Mouse (Mus musculus) left cerebral cortex, adult 8-10 months (tissue): ENCODE measurements around the gene Bmp8b. TPM values are rescaled to one million over a fixed set of nuclear protein-coding genes. Genes with fewer than 3 reads are reported as not detected.
A peak's percentile ranks its signal among the peaks of the same experiment; 100 is the strongest.
"Not testable (repeated sequence)": the region's sequence is repeated elsewhere in the genome, so short reads cannot be mapped to it uniquely, and the experiment has no call there.

Experiments
- DNase-seq, 2 experiments: peaks; one replicate each; pipeline ENCODE4 v3.0.0; 2022; ENCODE audit warnings: low spot score in 2 of 2
- total RNA-seq, 4 experiments: library from RNA; stranded (reverse); gene quantifications; 2 replicates each; pipeline ENCODE4 v1.2.4; 2022

The Bmp8b gene
- total RNA-seq, result under 1 TPM in 3 of 4 experiments, not detected in 1; 0.16 to 0.19 (median 0.19) TPM

DNA sequence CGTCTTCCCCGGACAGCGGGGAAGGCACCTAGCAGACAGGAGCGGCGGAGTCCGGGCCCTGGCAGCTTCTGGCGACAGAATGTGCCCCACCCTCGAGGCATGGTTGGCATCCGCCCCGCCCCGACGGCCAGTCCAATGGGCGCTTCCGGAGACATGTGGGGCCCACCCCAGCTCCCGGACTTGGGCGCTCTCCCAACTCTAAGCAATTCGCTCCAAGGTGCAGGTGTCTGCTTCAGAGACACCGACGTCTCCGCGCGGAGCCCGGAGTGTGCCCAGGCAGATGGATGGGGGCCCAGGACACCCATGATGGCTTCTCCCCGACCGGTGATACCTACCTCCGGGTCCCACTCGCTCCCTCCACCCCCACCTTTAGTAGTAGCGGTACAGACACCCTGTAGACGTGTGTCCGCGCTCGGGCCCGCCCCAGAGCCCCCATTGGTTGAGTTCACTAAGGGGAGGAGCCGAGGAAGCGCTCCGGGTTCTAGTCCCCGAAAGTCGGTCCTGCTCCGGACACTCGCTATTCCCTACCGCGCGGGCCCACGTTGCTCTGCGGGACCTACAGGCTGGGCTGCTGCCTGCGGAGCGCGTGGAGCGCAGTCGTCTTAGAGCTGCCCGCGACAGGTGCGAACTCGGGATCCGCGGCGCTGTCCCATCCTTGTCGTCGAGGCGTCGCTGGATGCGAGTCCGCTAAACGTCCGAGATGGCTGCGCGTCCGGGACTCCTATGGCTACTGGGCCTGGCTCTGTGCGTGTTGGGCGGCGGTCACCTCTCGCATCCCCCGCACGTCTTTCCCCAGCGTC lies at the start of gene Bmp8b:
Gene Bmp8b (plus strand): TSS at position 515 of the 800 bp plus-strand sequence.
- DNase-seq, result no peak

GRCm38 (mm10) chr4:123056560-123057109 lies 48.3 kb upstream of the Bmp8b start:
- no peak for DNase-seq

DNA sequence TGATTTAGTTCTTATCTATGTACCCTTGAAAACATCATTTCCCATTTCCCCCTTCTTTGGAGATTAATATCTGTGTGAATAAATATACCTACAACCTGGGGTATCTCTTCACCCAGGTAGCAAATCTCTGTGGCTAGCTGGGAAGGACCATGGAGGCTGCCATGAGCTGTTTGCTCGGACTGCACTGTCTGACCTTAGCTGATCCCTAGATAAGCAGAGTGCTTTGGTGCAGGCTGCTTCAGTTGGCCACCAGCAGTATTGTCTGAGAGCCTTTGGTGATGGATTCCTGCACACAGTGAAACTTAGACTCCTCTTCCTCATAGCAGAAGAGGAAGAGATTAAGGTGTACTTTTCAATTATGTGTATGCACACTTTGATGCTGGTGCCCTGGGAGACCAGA lies 47.0 kb upstream of the Bmp8b start:
- DNase-seq, result no peak

- DNase-seq, result no peak
These were observed 43.2 kb upstream of the Bmp8b start for GRCm38 (mm10) chr4:123061744-123062143.

DNA sequence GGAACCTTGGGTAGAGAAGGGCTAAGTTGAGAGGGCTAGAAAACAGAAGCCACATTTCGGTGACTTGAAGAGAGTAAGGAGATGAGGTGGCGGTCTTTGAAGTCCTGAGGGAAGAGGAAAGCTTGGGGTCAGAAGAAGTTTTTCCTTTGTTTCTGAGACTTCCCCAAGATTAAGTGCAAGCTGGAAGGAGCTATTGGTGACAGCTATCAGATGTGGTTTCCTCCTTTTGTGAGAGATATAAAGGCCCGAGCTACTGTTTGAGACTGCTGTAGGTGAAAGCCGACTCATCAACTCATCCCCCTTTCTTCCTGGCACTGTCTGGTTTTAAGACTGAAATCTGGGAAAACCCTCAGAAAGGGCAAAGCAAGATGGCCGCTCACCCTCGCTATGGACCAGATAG lies 36.3 kb upstream of the Bmp8b start:
- DNase-seq, result no peak

DNA sequence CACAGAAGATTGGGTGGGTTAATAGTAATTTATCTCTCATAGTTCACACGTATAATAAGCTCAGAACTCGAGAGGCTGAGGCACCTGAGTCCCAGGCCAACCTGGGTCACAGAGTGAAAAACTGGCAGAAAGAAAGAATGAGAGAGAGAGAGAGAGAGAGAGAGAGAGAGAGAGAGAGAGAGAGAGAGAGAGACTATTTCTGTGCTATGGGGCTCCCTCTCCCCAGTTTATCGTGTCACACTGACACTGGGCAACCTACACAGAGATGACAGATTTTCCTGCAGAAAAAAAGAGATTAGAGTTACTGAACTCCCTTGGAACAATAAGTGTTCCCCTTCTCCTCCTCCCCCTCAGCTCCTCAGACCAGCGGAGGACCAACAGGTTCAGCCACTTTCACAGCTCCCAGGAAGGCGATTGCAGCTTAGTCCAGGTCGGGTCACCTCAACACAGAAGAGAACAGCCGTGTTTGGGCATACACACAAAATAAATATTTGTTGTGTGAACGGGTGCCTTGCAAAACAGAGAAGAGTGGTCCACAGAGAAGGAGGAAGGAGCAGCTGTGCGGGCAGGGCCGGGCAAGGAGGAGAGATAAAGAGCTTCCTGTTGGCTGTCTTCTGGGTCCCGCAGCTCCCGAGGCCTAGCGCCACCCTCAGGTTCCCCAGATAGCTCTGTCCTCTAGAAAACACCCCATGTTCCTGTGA lies 33.5 kb upstream of the Bmp8b start:
- DNase-seq, result no peak

- no peak for DNase-seq
These were observed 28.0 kb upstream of the Bmp8b start for GRCm38 (mm10) chr4:123076928-123077327.

DNA sequence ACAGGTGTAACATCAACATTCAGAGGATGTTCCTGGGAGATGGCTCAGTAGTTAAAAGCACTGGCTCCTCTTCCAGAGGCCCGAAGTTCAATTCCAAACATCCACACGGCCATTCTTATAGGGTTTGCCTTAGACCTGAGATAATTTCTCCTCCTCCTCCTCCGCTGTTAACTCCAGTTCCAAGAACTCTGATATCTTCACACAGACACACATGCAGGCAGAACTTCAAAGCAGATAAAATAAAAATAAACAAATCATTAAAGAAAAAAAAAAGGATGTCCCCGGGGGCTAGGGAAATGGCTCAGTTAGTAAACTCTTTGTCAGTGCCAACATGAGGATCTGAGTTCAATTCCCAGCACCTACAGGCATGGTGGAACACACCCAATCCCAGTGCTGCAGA lies 26.7 kb upstream of the Bmp8b start:
- no peak for DNase-seq

- peak in 1 of 2 experiments; percentile 61 for DNase-seq
These were observed 24.2 kb upstream of the Bmp8b start for GRCm38 (mm10) chr4:123080791-123081190.

- peak in 1 of 2 experiments; percentile 11 for DNase-seq
These were observed 22.4 kb upstream of the Bmp8b start for GRCm38 (mm10) chr4:123082283-123083163.

DNA sequence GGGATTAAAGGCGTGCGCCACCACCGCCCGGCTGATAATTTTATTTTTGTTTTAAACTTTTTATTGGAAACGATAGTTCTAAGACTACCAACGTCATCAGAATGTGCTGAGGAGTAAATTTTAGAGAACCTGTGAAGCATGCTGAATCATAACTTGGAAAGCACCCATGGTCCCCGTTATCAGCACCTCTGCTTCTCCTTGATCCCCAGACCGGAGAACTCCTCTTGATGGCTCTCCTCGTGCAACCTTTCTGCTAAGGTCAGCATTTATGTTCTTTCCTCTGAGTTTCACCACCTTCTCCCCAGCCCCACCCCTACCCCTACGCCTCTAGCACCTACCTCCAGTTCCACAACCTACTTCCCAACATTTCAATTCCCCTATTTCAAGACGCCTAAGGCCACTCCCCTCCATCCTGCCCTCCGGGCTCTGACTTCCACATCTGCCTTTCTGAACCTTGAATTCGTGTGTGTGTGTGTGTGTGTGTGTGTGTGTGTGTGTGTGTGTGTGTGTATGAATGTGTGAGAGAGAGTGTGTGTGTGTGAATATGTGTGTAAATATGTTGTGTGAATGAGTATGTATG lies 21.6 kb upstream of the Bmp8b start:
- no peak for DNase-seq

DNA sequence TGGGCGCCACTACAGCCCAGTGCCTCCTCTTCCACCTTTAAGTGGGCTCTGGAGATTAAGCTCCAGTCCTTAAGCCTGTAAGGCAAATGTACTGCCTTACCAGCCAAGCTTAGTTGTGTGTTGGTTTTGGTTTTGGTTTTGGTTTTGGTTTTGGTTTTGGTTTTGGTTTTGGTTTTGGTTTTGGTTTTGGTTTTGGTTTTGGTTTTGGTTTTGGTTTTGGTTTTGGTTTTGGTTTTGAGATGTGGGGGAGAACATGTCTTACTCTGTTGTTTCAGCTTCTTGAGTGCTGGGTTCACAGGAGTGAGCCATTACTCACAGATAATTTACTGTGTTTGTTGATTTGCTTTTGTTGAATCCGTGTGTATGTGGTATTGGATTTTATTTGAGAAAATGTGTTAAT lies 19.7 kb upstream of the Bmp8b start:
- DNase-seq, result no peak

DNA sequence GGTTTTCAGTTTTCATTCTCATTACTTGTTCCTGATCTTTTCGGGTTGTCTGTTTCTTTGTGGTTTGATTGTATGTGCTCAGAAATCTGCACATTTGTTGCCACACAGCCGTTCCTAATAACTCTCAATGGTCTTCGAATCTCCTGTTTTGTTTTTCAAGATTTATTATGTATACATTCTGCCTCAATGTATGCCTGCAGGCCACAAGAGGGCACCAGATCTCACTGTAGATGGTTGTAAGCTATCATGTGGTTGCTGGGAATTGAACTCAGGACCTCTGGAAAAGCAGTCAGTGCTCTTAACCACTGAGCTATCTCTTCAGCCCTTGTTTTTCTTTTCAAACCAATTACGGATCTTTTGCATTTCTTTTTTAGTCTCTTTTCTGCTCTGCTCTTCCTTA lies 18.6 kb upstream of the Bmp8b start:
- no peak for DNase-seq

DNA sequence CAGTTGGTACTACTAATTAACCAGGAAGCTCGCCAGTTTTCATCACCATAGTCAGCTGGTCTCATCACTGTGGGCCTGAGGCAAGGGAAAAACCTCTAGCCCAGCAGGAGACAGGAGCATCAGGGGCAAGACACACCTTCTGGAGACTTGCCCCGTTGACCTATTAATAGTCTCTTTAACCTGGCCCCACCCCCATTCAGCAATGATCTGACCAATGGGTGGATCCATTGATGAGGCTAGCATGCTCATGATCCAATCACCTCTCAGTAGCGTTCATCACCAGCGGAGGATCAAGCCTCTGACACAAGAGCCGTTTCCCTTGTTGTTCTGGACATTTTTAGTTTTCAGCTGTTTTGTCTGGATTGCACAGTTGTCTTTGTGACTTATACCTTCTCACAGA lies 12.3 kb upstream of the Bmp8b start:
- no peak for DNase-seq

DNA sequence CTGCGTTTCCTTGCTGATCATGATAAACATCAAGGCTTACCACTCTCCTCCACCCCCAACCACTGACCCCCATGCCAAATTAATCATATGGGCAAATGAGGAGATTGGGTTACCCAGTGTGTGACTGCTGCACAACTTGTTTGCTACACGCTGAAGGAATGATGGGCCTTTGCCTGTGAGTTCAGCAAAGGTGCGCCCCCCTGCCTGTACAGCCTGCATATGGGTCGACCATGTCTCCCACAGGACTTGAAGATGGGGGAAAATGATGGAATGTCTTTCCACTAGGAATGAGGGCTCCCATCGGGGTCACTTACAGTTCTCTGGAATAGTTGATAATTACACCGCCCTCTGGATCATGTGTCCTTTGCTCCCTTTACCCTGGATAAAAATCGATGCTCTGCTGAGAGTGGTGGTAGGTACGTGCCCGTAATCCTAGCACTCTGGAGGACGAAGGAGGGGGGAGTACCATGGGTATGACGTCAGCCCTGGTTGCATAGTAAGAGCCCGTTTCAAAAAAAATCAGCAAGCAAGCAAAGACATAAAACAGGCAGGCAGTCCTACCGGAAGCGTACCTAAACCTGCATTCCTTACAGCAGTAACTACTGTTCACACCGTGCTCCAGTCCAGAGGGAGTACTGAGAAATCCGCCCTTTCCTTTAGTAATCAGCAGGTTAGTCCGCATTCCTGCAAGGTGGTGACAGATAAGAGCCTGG lies 11.7 kb upstream of the Bmp8b start:
- no peak for DNase-seq

DNA sequence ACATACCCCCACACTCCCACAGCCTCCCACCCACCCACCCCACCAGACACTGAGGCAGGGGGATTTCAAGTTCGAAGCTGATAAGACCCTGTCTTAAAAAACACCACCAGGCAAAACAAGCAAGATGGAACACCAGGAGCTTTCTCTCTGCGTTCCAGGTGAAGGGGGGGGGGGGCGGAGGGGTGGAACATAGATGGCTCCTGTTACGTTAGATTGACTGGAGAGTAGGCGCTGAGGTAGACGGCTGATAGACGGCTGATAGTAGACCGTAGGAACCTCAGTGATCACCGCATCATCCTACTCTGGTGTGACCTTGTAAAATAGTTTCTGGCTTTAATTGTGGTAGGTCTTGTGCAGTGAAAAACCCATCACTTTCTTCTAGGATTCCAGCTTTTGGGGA lies 11.1 kb upstream of the Bmp8b start:
- DNase-seq, result no peak

- DNase-seq, result no peak
These were observed 456 bp downstream of the Bmp8b start for GRCm38 (mm10) chr4:123105451-123105790.

DNA sequence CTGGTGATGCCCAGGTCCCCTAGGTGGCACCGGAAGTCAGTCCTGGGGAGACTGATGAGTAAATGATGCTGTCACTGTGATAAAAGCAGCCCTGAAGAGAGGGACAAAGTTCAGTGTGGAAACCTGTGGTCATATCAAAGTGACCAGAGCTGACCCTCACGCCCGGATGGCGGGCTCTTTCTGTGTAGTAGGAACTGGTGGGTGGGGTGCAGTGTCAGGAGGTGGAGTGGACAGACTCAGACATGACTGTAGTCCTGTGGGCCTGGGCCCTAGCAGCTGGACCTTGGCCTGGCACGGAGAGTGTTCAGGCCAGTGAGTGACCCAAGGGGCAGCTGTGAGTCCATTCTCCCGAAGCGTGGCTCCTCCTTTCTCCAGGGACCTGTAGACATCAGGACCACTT lies 964 bp downstream of the Bmp8b start:
- DNase-seq, result not testable (repeated sequence)

- no peak for DNase-seq
These were observed 1.9 kb downstream of the Bmp8b start for GRCm38 (mm10) chr4:123106864-123107263.

DNA sequence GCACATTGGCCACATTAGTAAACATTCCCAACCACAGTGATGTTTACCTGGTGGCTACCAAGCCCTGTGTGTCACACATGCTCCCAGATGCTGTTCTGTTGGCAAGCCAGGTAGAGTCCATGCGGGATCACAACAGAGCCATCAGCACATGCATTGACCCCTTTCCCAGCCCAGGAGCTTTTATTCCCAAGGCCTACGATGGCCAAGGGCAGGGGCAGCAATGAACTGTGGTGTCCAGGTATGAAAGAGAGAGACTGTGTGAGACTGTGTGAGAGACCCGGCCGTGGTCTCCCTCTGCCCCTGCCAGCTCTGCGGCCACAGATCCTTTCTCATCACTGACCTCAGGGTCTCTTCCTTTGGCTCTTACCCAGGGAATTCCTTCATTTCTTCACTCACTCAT lies 3.1 kb downstream of the Bmp8b start:
- DNase-seq, result no peak

- peak in 1 of 2 experiments; percentile 46 for DNase-seq
These were observed 5.8 kb downstream of the Bmp8b start for GRCm38 (mm10) chr4:123110751-123111150.
